Mouse (Mus musculus) testis, adult 2 months (tissue): ENCODE measurements at regions not wholly inside any gene's neighbourhood (a gene's known extent, or its start where the extent isn't known, plus 50 kb on each side); places are given as distances from the start of the nearest gene placed in this dataset.

Source experiments
- CTCF ChIP-seq: fragments of 200-500 bp; IDR thresholded peaks from 2 replicates; pipeline ENCODE4 v1.5.1; 2012; ENCODE audit warnings: low read depth, mild to moderate bottlenecking, inconsistent platforms, low read length, moderate library complexity; ENCODE audit not compliant: control insufficient read depth, insufficient read depth, insufficient replicate concordance
- POLR2A ChIP-seq: fragments of 200-500 bp; IDR thresholded peaks from 2 replicates; pipeline ENCODE4 v1.6.1; 2012; ENCODE audit warnings: low read depth, mild to moderate bottlenecking, inconsistent platforms, low read length, moderate library complexity; ENCODE audit not compliant: control insufficient read depth

- TF ChIP-seq CTCF (no peak), POLR2A (no peak)
Observed at GRCm38 (mm10) chr14:16005409-16005808, 243.7 kb upstream of the Ngly1 start.
